Mouse (Mus musculus): ENCODE measurements around the gene Trpv6.

The Trpv6 gene

GRCm38 (mm10) chr6:41621241-41621990, 14.8 kb downstream of the Trpv6 start:
- no peak for DNase-seq (ENCODE audit: low spot score in 2 of 2)

GRCm38 (mm10) chr6:41620173-41620798, 15.9 kb downstream of the Trpv6 start:
- DNase-seq (ENCODE audit: low spot score in 2 of 2), result no peak

GRCm38 (mm10) chr6:41607637-41608036, 28.6 kb downstream of the Trpv6 start:
- DNase-seq (ENCODE audit: low spot score in 2 of 2), result no peak

GRCm38 (mm10) chr6:41606214-41606613, 30.0 kb downstream of the Trpv6 start:
- peak; percentile 69 to 71 for DNase-seq (ENCODE audit: low spot score in 2 of 2)

- peak in 1 of 2 experiments; percentile 2 for DNase-seq (ENCODE audit: low spot score in 2 of 2)
These were observed 30.5 kb downstream of the Trpv6 start for GRCm38 (mm10) chr6:41605794-41606104.

- peak; percentile 62 to 69 for DNase-seq (ENCODE audit: low spot score in 2 of 2)
These were observed 31.0 kb downstream of the Trpv6 start, which contains the start of gene Ephb6 for GRCm38 (mm10) chr6:41605061-41605793. Gene Ephb6 (plus strand): TSS chr6:41605482.

- peak; percentile 60 to 63 for DNase-seq (ENCODE audit: low spot score in 2 of 2)
These were observed 31.7 kb downstream of the Trpv6 start for GRCm38 (mm10) chr6:41604401-41605050.

- DNase-seq (ENCODE audit: low spot score in 2 of 2), result no peak
These were observed 54.0 kb downstream of the Trpv6 start for GRCm38 (mm10) chr6:41582189-41582588.

GRCm38 (mm10) chr6:41581295-41581694, 54.9 kb downstream of the Trpv6 start:
- DNase-seq (ENCODE audit: low spot score in 2 of 2), result no peak

- no peak for DNase-seq (ENCODE audit: low spot score in 2 of 2)
These were observed 58.9 kb downstream of the Trpv6 start for GRCm38 (mm10) chr6:41577297-41577696.

GRCm38 (mm10) chr6:41576526-41577097, 59.6 kb downstream of the Trpv6 start:
- no peak for DNase-seq (ENCODE audit: low spot score in 2 of 2)
